Mouse (Mus musculus) small intestine, adult 2 months (tissue): ENCODE results near the gene Rsc1a1. TPM values are rescaled to one million over a fixed set of nuclear protein-coding genes. Genes with fewer than 3 reads are reported as not detected.

Source experiments
- H3K27ac ChIP-seq: fragments of 200-500 bp; 2 replicates; pipeline ENCODE4 v1.5.1; 2012; ENCODE audit warnings: low read depth, low read length, control low read depth, inconsistent platforms; ENCODE audit not compliant: insufficient read depth
- H3K27me3 ChIP-seq: fragments of 200-500 bp; 2 replicates; pipeline ENCODE4 v1.6.1; 2012; ENCODE audit warnings: mild to moderate bottlenecking, moderate library complexity, low read length, inconsistent platforms; ENCODE audit not compliant: control insufficient read depth, insufficient read depth
- H3K36me3 ChIP-seq: fragments of 200-500 bp; 2 replicates; pipeline ENCODE4 v1.6.1; 2012; ENCODE audit warnings: mild to moderate bottlenecking, low read length, control low read depth, inconsistent platforms; ENCODE audit not compliant: control insufficient read depth, insufficient read depth
- H3K4me1 ChIP-seq: fragments of 200-500 bp; 2 replicates; pipeline ENCODE4 v1.6.1; 2012; ENCODE audit warnings: low read length, inconsistent platforms, mixed read lengths; ENCODE audit not compliant: control insufficient read depth, insufficient read depth, insufficient read length
- H3K4me3 ChIP-seq: fragments of 200-500 bp; 2 replicates; pipeline ENCODE4 v1.5.1; 2012; ENCODE audit warnings: low read depth, mild to moderate bottlenecking, control low read depth, inconsistent platforms, low read length, moderate library complexity
- CTCF ChIP-seq: fragments of 200-500 bp; IDR thresholded peaks from 2 replicates; pipeline ENCODE4 v1.5.1; 2012; ENCODE audit warnings: low read depth, mild to moderate bottlenecking, control low read depth, inconsistent platforms, low read length, moderate library complexity, mixed read lengths; ENCODE audit not compliant: insufficient replicate concordance, insufficient read length; ENCODE audit errors: extremely low read depth
- POLR2A ChIP-seq: fragments of 200-500 bp; IDR thresholded peaks from 2 replicates; pipeline ENCODE4 v1.6.1; 2012; ENCODE audit warnings: low read depth, mild to moderate bottlenecking, control low read depth, inconsistent platforms, low read length, moderate library complexity
- WGBS: fragments of 180-500 bp; shearing (Covaris S2); methylation state at CpG from one replicate; pipeline ENCODE4 v1.1.7; 2018; 5-methylcytosine and 5-hydroxymethylcytosine counted together
- polyA plus RNA-seq: library from polyadenylated mRNA; depleted of rRNA; stranded (reverse); fragments of >200 nt; gene quantifications from 2 replicates; pipeline ENCODE4 v1.2.3, GENCODE M21; 2012

The Rsc1a1 gene
- polyA plus RNA-seq, 1 experiment: 16.5 TPM

- Histone ChIP-seq H3K27ac (no peak overlapping the region), H3K36me3 (peaks cover 4% of the 10 kb centered on the region; the same call in 1 of the 2 replicates), H3K27me3 (no peaks in the 10 kb centered on the region), H3K4me1 (no peaks in the 10 kb centered on the region), H3K4me3 (no peak overlapping the region)
- TF ChIP-seq POLR2A: no peak
- no peak for TF ChIP-seq CTCF
- WGBS: 92% methylated on average over 5 of the region's 5 CpGs
These were observed 37.1 kb downstream of the Rsc1a1 start for GRCm38 (mm10) chr4:141648262-141648661.

- H3K36me3 ChIP-seq: peaks cover 4% of the 10 kb centered on the region; the same call in 1 of the 2 replicates
- TF ChIP-seq POLR2A (no peak), CTCF (no peak)
- no peaks in the 10 kb centered on the region for H3K27me3 ChIP-seq
- H3K27ac ChIP-seq: no peak overlapping the region
- H3K4me1 ChIP-seq: peaks cover 5% of the 10 kb centered on the region
- H3K4me3 ChIP-seq: no peak overlapping the region
- WGBS: 89% methylated on average over 3 of the region's 3 CpGs
These were observed 38.2 kb downstream of the Rsc1a1 start for GRCm38 (mm10) chr4:141647187-141647586.

DNA sequence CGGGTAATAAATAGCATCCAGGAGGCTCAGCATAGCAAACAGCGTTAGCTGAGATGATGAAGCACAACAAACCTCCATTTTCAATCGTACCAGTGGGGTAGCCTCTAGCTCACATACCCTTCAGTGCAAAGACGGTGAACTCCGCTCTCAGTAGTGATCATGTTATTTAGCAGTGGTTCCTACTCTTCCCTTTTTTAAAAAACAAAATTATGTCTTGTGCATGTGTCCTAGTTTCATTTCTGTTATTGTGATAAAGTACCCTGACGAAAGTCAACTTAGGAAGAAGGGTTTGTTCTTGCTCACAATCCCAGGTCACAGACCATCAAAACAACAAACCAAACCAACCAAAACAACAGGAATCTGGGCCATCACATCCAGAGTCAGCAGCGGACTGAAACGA, 39.4 kb downstream of the Rsc1a1 start:
- no peak overlapping the region for H3K4me3 ChIP-seq
- no peak overlapping the region for H3K27ac ChIP-seq
- peaks cover 6% of the 10 kb centered on the region for H3K4me1 ChIP-seq
- no peaks in the 10 kb centered on the region for H3K27me3 ChIP-seq
- peaks cover 2% of the 10 kb centered on the region; the same call in 1 of the 2 replicates for H3K36me3 ChIP-seq
- TF ChIP-seq POLR2A (no peak), CTCF (no peak)
- whole genome bisulfite sequencing: 91% methylated on average over 8 of the region's 8 CpGs

GRCm38 (mm10) chr4:141643118-141643855, 42.1 kb downstream of the Rsc1a1 start:
- TF ChIP-seq POLR2A (no peak), CTCF (no peak)
- peaks cover 6% of the 10 kb centered on the region for H3K4me1 ChIP-seq
- H3K27me3 ChIP-seq: no peaks in the 10 kb centered on the region
- WGBS: 40% methylated on average over 7 of the region's 7 CpGs
- no peak overlapping the region for H3K4me3 ChIP-seq
- no peak overlapping the region for H3K27ac ChIP-seq
- H3K36me3 ChIP-seq: peaks cover 6% of the 10 kb centered on the region; the same call in 1 of the 2 replicates

DNA sequence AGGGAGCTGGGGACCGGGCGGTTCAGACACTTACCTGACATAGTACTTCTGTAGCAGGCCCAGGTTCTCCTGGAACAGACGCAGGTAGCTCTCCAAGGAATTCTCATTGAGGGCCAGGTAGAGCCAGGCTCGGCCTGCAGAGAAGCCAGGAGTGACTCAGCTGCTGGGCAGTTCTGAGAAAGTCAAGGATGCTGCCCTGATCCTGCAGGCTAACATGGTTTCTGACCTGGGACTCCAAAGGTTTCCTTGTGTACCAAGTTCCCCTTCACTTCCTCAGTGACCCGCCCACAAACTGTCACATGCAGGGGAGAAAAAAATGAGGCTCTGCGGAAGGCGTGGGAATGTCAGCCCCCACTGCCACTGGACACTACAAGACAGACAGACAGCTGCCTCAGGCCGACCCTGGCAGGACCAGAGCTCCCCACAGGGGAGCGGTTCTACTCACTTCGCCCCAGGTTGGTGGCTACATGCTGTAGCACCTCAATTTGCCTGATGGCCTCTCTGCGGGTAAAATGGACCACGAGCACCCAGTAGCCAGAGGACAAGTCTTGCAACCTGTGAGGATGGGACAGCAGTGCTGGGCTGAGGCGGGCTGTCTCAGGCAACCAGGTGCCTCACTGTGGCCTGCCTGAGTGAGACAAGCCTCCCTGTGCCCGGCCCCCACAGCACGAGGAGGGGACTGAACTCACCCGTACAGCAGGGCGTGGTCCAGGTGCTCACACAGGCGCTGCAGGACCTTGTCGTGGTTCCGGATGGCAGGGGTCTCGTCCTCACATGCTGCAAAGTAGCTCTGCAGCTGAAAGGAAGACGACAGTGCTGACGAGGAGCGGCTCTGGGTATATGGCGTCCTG, 43.2 kb downstream of the Rsc1a1 start:
- no peak for TF ChIP-seq POLR2A
- no peak for TF ChIP-seq CTCF
- H3K36me3 ChIP-seq: peaks cover 10% of the 10 kb centered on the region; the same call in 1 of the 2 replicates
- H3K27ac ChIP-seq: no peak overlapping the region
- H3K27me3 ChIP-seq: no peaks in the 10 kb centered on the region
- WGBS: 79% methylated on average over 25 of the region's 25 CpGs
- H3K4me1 ChIP-seq: peaks cover 6% of the 10 kb centered on the region
- no peak overlapping the region for H3K4me3 ChIP-seq

DNA sequence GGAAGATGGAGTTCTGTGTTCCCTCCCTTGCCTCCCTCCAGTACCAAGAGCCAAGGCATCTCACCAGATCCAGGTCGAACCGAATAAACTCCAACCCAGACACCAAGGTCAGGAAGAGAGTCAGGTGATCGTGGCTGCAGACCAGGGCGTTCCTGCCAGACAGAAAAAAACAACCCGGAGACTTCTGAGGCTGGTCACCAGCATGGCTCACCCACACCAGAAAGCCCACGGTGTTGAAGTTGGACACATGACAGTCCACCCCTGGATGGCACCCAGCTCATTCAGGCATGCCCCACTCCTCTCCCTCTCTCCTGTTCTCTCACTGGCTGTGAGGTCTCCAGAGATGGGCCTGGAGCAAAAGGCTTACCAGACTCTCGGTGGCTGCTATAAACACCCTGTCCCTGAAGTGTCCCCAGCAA, 44.0 kb downstream of the Rsc1a1 start:
- Histone ChIP-seq H3K4me1 (peaks cover 6% of the 10 kb centered on the region), H3K4me3 (no peak overlapping the region), H3K27me3 (no peaks in the 10 kb centered on the region), H3K36me3 (peaks cover 14% of the 10 kb centered on the region; the same call in 1 of the 2 replicates), H3K27ac (no peak overlapping the region)
- no peak for TF ChIP-seq CTCF
- TF ChIP-seq POLR2A: no peak
- 89% methylated on average over 7 of the region's 7 CpGs for WGBS

DNA sequence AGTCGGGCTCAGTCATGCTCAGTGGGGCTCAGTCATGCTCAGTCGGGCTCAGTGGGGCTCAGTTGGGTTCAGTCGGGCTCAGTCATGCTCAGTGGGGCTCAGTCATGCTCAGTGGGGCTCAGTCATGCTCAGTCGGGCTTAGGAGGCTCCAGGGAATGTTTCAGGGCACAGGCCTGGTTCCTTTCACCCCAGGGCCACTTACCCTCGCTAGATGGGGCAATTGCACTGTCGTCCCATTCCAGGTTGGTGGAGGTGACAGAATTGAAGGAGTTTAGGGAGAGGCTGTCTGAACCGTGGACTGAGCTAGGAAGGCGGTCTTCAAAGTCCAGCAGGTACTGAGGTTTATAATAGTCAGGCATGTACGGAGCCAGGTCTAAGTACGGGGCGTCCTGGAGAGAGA, 45.9 kb downstream of the Rsc1a1 start:
- H3K27me3 ChIP-seq: no peaks in the 10 kb centered on the region
- no peak overlapping the region for H3K27ac ChIP-seq
- 75% methylated on average over 11 of the region's 11 CpGs for WGBS
- peaks cover 6% of the 10 kb centered on the region for H3K4me1 ChIP-seq
- TF ChIP-seq CTCF: no peak
- no peak for TF ChIP-seq POLR2A
- peaks cover 14% of the 10 kb centered on the region; the same call in 1 of the 2 replicates for H3K36me3 ChIP-seq
- H3K4me3 ChIP-seq: no peak overlapping the region
